In genomic region chr4:48692736-48693292, GRCm38 (mm10) we compare ENCODE assay signal across 27 mouse cellular contexts. TPM values are rescaled to one million over a fixed set of nuclear protein-coding genes. Genes with fewer than 3 reads are reported as not detected.
DNase-seq lines count a peak whose midpoint lies in the region; ATAC-seq lines count a peak whose summit lies in the region.
"Had no signal": no experiment of that assay in that cellular context is flagged by ENCODE, and none has a peak within 500 bp of the region (broad histone marks: within the 10 kb centered on the region; RNA-seq: fewer than 3 reads in every experiment).

No protein-coding gene starts in this region.

- no peaks in the 10 kb centered on the region for H3K27me3 ChIP-seq in neural tube, embryonic 13.5 days
- no peaks in the 10 kb centered on the region for H3K27me3 ChIP-seq in hindbrain, embryonic 14.5 days (ENCODE audit: control insufficient read depth, insufficient read depth, low read length)
- H3K27me3 ChIP-seq: heart, embryonic 13.5 days; liver, embryonic 15.5 days; lung, embryonic 15.5 days had no signal

- peak overlapping the region; percentile 31; the same call in 1 of the 2 replicates for H3K9ac ChIP-seq in neural tube, embryonic 13.5 days
- H3K9ac ChIP-seq in hindbrain, embryonic 14.5 days = no peak overlapping the region; the same call in 1 of the 2 replicates
- H3K9ac ChIP-seq: heart, embryonic 13.5 days; liver, embryonic 15.5 days; lung, embryonic 15.5 days had no signal

- no peak overlapping the region for H3K4me2 ChIP-seq in neural tube, embryonic 13.5 days
- H3K4me2 ChIP-seq in hindbrain, embryonic 14.5 days (replicated peaks) = no peak overlapping the region
- H3K4me2 ChIP-seq: heart, embryonic 13.5 days; liver, embryonic 15.5 days; lung, embryonic 15.5 days had no signal

- H3K36me3 ChIP-seq in neural tube, embryonic 13.5 days = no peaks in the 10 kb centered on the region
- H3K36me3 ChIP-seq in hindbrain, embryonic 14.5 days (replicated peaks; ENCODE audit: control insufficient read depth, insufficient read depth) = no peaks in the 10 kb centered on the region
- H3K36me3 ChIP-seq: heart, embryonic 13.5 days; limb, embryonic 10.5 days; liver, embryonic 15.5 days; lung, embryonic 15.5 days had no signal

- peak; percentile 43 for DNase-seq in heart, adult 11 months
- DNase-seq in heart, adult 8-10 months (ENCODE audit: low spot score) = no peak
- no peak for DNase-seq in neural tube, embryonic 10.5 days (ENCODE audit: extremely low spot score, low spot score)
- no peak for DNase-seq in hindbrain, embryonic 14.5 days (ENCODE audit: low spot score)
- no peak for DNase-seq in kidney, adult 8-10 months
- DNase-seq in retina, postnatal 1 day = no peak
- no peak for DNase-seq in left cerebral cortex, adult 18-20 months (ENCODE audit: low spot score in 2 of 2)
- DNase-seq: adrenal gland, adult 8-10 months; cerebellum, adult 8-10 months; cerebellum, postnatal 36 days; embryo, embryonic 11 days; gastrocnemius, postnatal 14 days; heart, adult 18-20 months; heart, postnatal 14 days; kidney, adult 11 months; kidney, postnatal 4 days; liver; lung, postnatal 4 days; right cerebral cortex, postnatal 25 days; spleen, adult 18-20 months had no signal

- no peak overlapping the region for H3K4me3 ChIP-seq in neural tube, embryonic 13.5 days
- H3K4me3 ChIP-seq in hindbrain, embryonic 14.5 days (replicated peaks; ENCODE audit: low read length) = no peak overlapping the region
- H3K4me3 ChIP-seq: heart, embryonic 13.5 days; limb, embryonic 10.5 days; liver, embryonic 15.5 days; lung, embryonic 15.5 days had no signal

- peak overlapping the region; percentile 67; the same call in 1 of the 2 replicates for H3K27ac ChIP-seq in neural tube, embryonic 13.5 days (replicated peaks)
- H3K27ac ChIP-seq in hindbrain, embryonic 14.5 days = peak overlapping the region; percentile 11; the same call in 1 of the 2 replicates
- H3K27ac ChIP-seq: heart, embryonic 13.5 days; limb, embryonic 10.5 days; liver, embryonic 15.5 days; lung, embryonic 15.5 days had no signal

- peaks cover 15% of the 10 kb centered on the region for H3K4me1 ChIP-seq in neural tube, embryonic 13.5 days (replicated peaks)
- peaks cover 14% of the 10 kb centered on the region for H3K4me1 ChIP-seq in hindbrain, embryonic 14.5 days (replicated peaks; ENCODE audit: control insufficient read depth, insufficient read depth, low read length)
- H3K4me1 ChIP-seq: liver, embryonic 15.5 days had no signal

- no peaks in the 10 kb centered on the region for H3K9me3 ChIP-seq in neural tube, embryonic 13.5 days
- no peaks in the 10 kb centered on the region for H3K9me3 ChIP-seq in hindbrain, embryonic 14.5 days (ENCODE audit: control insufficient read depth, low read length)
- H3K9me3 ChIP-seq: heart, embryonic 13.5 days; limb, embryonic 10.5 days; liver, embryonic 15.5 days; lung, embryonic 15.5 days had no signal

- 29% methylated on average over 9 of the region's 9 CpGs for WGBS in neural tube, embryonic 13.5 days
- WGBS in hindbrain, embryonic 14.5 days = 34% methylated on average over 9 of the region's 9 CpGs

- ATAC-seq in neural tube, embryonic 13.5 days (ENCODE audit: low read depth) = no peak
- ATAC-seq in hindbrain, embryonic 14.5 days (ENCODE audit: low FRiP score) = peak; percentile 25; the same call in 1 of the 2 replicates
- ATAC-seq: activated CD4-positive, CD25-positive, alpha-beta regulatory T cell, adult 4 months had no signal

RNA-seq across cellular contexts. Expression of gene Cavin4, which starts 29.5 kb away (rescaled TPM):
- 100 to 1,000 TPM; 111 to 133 (median 117) TPM for total RNA-seq in heart, adult 8-10 months (2022)
- 1.8 and 1.9 TPM in 2 replicates for polyA plus RNA-seq in neural tube, embryonic 13.5 days (2015; fragmentation: Nextera tagmentation; extraction: Ambion mirVana)
- polyA plus RNA-seq in hindbrain, embryonic 14.5 days (2014; fragmentation: Nextera tagmentation; extraction: Ambion mirVana) = 1.2 and 1.7 TPM in 2 replicates
- 1 to 10 TPM; 1.4 to 1.5 TPM for total RNA-seq in left cerebral cortex, adult 18-20 months (2021)
- total RNA-seq: megakaryocyte-erythroid progenitor cell, adult 5-6 weeks had no signal
- polyA plus RNA-seq: activated CD4-positive, CD25-positive, alpha-beta regulatory T cell, adult 4 months had no signal

Comparison
In these comparisons a context has a peak if more than half of its experiments do, and no peak if none do; other contexts are left out.
1. RNA of gene Cavin4, which starts 29.5 kb away (total RNA-seq): 111 to 133 TPM in heart, adult 8-10 months; 1.4 to 1.5 TPM in left cerebral cortex, adult 18-20 months; every median in the first group is over 10 times any median in the second.